In genomic region chr3:87743927-87744326, GRCm38 (mm10) we compare ENCODE assay signal across 36 mouse cellular contexts. TPM values are rescaled to one million over a fixed set of nuclear protein-coding genes. Genes with fewer than 3 reads are reported as not detected.
DNase-seq lines count a peak whose midpoint lies in the region; ATAC-seq and TF ChIP-seq lines count a peak whose summit lies in the region.
"Had no signal": no experiment of that assay in that cellular context is flagged by ENCODE, and none has a peak within 500 bp of the region (broad histone marks: within the 10 kb centered on the region; RNA-seq: fewer than 3 reads in every experiment).

No protein-coding gene starts in this region.

- H3K4me3 ChIP-seq in stomach, embryonic 14.5 days (ENCODE audit: low read depth, low read length) = no peak overlapping the region
- no peak overlapping the region for H3K4me3 ChIP-seq in stomach, postnatal 0 days (ENCODE audit: low read depth, low read length)
- H3K4me3 ChIP-seq: embryonic facial prominence, embryonic 13.5 days; forebrain, embryonic 10.5 days; forebrain, embryonic 15.5 days; kidney, embryonic 15.5 days; layer of hippocampus, adult 2 months; limb, embryonic 10.5 days; limb, embryonic 15.5 days; liver, embryonic 13.5 days; midbrain, embryonic 10.5 days; midbrain, embryonic 15.5 days had no signal

- WGBS in stomach, embryonic 14.5 days = 88% methylated on average over 4 of the region's 4 CpGs
- WGBS in stomach, postnatal 0 days = 79% methylated on average over 4 of the region's 4 CpGs

- H3K27ac ChIP-seq in stomach, embryonic 14.5 days (ENCODE audit: low read length) = peak overlapping the region; percentile 81; the same call in 1 of the 2 replicates
- no peak overlapping the region for H3K27ac ChIP-seq in stomach, postnatal 0 days (replicated peaks)
- H3K27ac ChIP-seq: embryonic facial prominence, embryonic 13.5 days; forebrain, embryonic 15.5 days; hindbrain, postnatal 0 days; layer of hippocampus, adult 2 months; limb, embryonic 15.5 days; liver, embryonic 13.5 days; macrophage; midbrain, embryonic 15.5 days had no signal

- intact Hi-C loops in left cerebral cortex, postnatal 14 days (cut with DNase I) = no loop called here
- intact Hi-C loops in gastrocnemius, postnatal 36 days (cut with DNase I) = no loop called here

- no peak overlapping the region for H3K9ac ChIP-seq in stomach, embryonic 14.5 days (replicated peaks; ENCODE audit: low read depth, low read length)
- H3K9ac ChIP-seq in stomach, postnatal 0 days (ENCODE audit: low read length) = no peak overlapping the region
- H3K9ac ChIP-seq: embryonic facial prominence, embryonic 13.5 days; forebrain, embryonic 15.5 days; kidney, embryonic 15.5 days; limb, embryonic 15.5 days; liver, embryonic 13.5 days; midbrain, embryonic 15.5 days had no signal

- no peaks in the 10 kb centered on the region; the same call in 1 of the 2 replicates for H3K36me3 ChIP-seq in stomach, embryonic 14.5 days (ENCODE audit: control insufficient read depth, insufficient read depth, low read length)
- 0 out of 2 replicates have a peak, but pooled peaks cover under 1% of the 10 kb centered on the region for H3K36me3 ChIP-seq in stomach, postnatal 0 days (ENCODE audit: control insufficient read depth, insufficient read depth, low read length)
- H3K36me3 ChIP-seq: liver, embryonic 13.5 days; midbrain, embryonic 15.5 days had no signal

- no peak overlapping the region for H3K4me2 ChIP-seq in stomach, embryonic 14.5 days (replicated peaks; ENCODE audit: low read depth, low read length)
- H3K4me2 ChIP-seq in stomach, postnatal 0 days (replicated peaks; ENCODE audit: low read depth) = no peak overlapping the region
- H3K4me2 ChIP-seq: embryonic facial prominence, embryonic 13.5 days; forebrain, embryonic 15.5 days; kidney, embryonic 15.5 days; limb, embryonic 15.5 days; liver, embryonic 13.5 days; midbrain, embryonic 15.5 days had no signal

- ATAC-seq in stomach, embryonic 14.5 days (ENCODE audit: insufficient number of reproducible peaks, insufficient read depth, low FRiP score, low read depth) = no peak
- ATAC-seq in stomach, postnatal 0 days (ENCODE audit: low FRiP score, low TSS enrichment) = no peak
- ATAC-seq in activated CD4-positive, CD25-positive, alpha-beta regulatory T cell, adult 4 months = peak; percentile 46
- ATAC-seq in megakaryocyte progenitor cell, adult 5-6 weeks (replicated peaks; ENCODE audit: poor library complexity) = 0 out of 2 replicates have a peak, but pooled peaks have one; percentile 18
- ATAC-seq: forebrain, embryonic 15.5 days; hindbrain, postnatal 0 days; intestine, postnatal 0 days; midbrain, embryonic 15.5 days; Patski had no signal

- TF ChIP-seq CTCF in stomach, postnatal 0 days (IDR thresholded peaks at IDR 0.05; ENCODE audit: low read depth) = no peak

- peaks cover 19% of the 10 kb centered on the region for H3K4me1 ChIP-seq in stomach, embryonic 14.5 days (ENCODE audit: control insufficient read depth, insufficient read depth, low read length)
- H3K4me1 ChIP-seq in stomach, postnatal 0 days (replicated peaks; ENCODE audit: control insufficient read depth, insufficient read depth) = peaks cover 5% of the 10 kb centered on the region; the same call in 1 of the 2 replicates
- H3K4me1 ChIP-seq: liver, embryonic 13.5 days had no signal

- no peaks in the 10 kb centered on the region for H3K27me3 ChIP-seq in stomach, embryonic 14.5 days (ENCODE audit: control insufficient read depth, insufficient read depth, low read length)
- no peaks in the 10 kb centered on the region for H3K27me3 ChIP-seq in stomach, postnatal 0 days (ENCODE audit: control insufficient read depth, insufficient read depth, low read length)
- H3K27me3 ChIP-seq: embryonic facial prominence, embryonic 13.5 days; forebrain, embryonic 15.5 days; kidney, embryonic 15.5 days; limb, embryonic 15.5 days; liver, embryonic 13.5 days; midbrain, embryonic 15.5 days; Patski had no signal

- H3K9me3 ChIP-seq in stomach, embryonic 14.5 days (ENCODE audit: control insufficient read depth, low read depth, low read length) = no peaks in the 10 kb centered on the region
- H3K9me3 ChIP-seq in stomach, postnatal 0 days (ENCODE audit: control insufficient read depth, low read length) = no peaks in the 10 kb centered on the region
- H3K9me3 ChIP-seq: embryonic facial prominence, embryonic 13.5 days; forebrain, embryonic 10.5 days; forebrain, embryonic 15.5 days; kidney, embryonic 15.5 days; limb, embryonic 10.5 days; limb, embryonic 15.5 days; liver, embryonic 13.5 days; midbrain, embryonic 10.5 days; midbrain, embryonic 15.5 days had no signal

- TF ChIP-seq EP300 in stomach, postnatal 0 days (optimal IDR thresholded peaks at IDR 0.05) = no peak

- DNase-seq in stomach, postnatal 0 days (ENCODE audit: low spot score) = no peak
- DNase-seq in left cerebral cortex, postnatal 14 days (ENCODE audit: low spot score in 2 of 2) = no peak
- no peak for DNase-seq in gastrocnemius, postnatal 36 days
- no peak for DNase-seq in lung, adult 18-20 months
- DNase-seq: adrenal gland, adult 2 months; adrenal gland, postnatal 36 days; cerebellum, adult 18-20 months; cerebellum, postnatal 10 days; gastrocnemius, postnatal 25 days; heart, postnatal 14 days; kidney, postnatal 25 days; liver, embryonic 13.5 days; lung, adult 2 months; lung, postnatal 10 days; right cerebral cortex, postnatal 4 days; thymus, postnatal 25 days had no signal

RNA-seq across cellular contexts. Expression of gene Lrrc71, which starts 4.5 kb away (rescaled TPM):
- 0.69 and 1.2 TPM in 2 replicates for polyA plus RNA-seq in stomach, embryonic 14.5 days (2014; fragmentation: Nextera tagmentation; extraction: Ambion mirVana)
- polyA plus RNA-seq in stomach, postnatal 0 days (2015; fragmentation: Nextera tagmentation; extraction: Ambion mirVana) = 0.29 and 0.38 TPM in 2 replicates
- polyA plus RNA-seq in activated CD4-positive, CD25-positive, alpha-beta regulatory T cell, adult 4 months (2017; shearing (Covaris generic)) = under 1 TPM; 0.41 to 0.50 TPM
- not detected in 2 replicates for total RNA-seq in megakaryocyte progenitor cell, adult 5-6 weeks (2015)
- total RNA-seq in megakaryocyte progenitor cell, adult 5-6 weeks (2017) = 0.03 TPM in 1 of 2 replicates, not detected in the other
- under 1 TPM; 0.21 to 0.55 TPM for total RNA-seq in left cerebral cortex, postnatal 14 days (2021)
- under 1 TPM; 0.20 to 0.49 TPM for total RNA-seq in gastrocnemius, postnatal 36 days (2021)
- total RNA-seq: gastrocnemius, adult 18-20 months had no signal

RNA-seq across cellular contexts. Expression of gene Ntrk1, which starts 51.0 kb away (rescaled TPM):
- polyA plus RNA-seq in stomach, embryonic 14.5 days (2014; fragmentation: Nextera tagmentation; extraction: Ambion mirVana) = 0.88 and 0.97 TPM in 2 replicates
- 0.39 and 0.41 TPM in 2 replicates for polyA plus RNA-seq in stomach, postnatal 0 days (2015; fragmentation: Nextera tagmentation; extraction: Ambion mirVana)
- not detected for polyA plus RNA-seq in activated CD4-positive, CD25-positive, alpha-beta regulatory T cell, adult 4 months (2017; shearing (Covaris generic))
- total RNA-seq in megakaryocyte progenitor cell, adult 5-6 weeks (2015) = not detected in 2 replicates
- total RNA-seq in megakaryocyte progenitor cell, adult 5-6 weeks (2017) = not detected in 2 replicates
- under 1 TPM in 1 of 2 experiments, not detected in 1; 0.61 TPM for total RNA-seq in left cerebral cortex, postnatal 14 days (2021)
- not detected for total RNA-seq in gastrocnemius, postnatal 36 days (2021)
- total RNA-seq: common myeloid progenitor, adult 5-6 weeks; gastrocnemius, adult 18-20 months; MEL; neutrophil, adult 5-6 weeks had no signal
- polyA plus RNA-seq: macrophage, Patski had no signal

RNA-seq across cellular contexts. Expression of gene Insrr, which starts 52.8 kb away (rescaled TPM):
- 0.20 and 0.55 TPM in 2 replicates for polyA plus RNA-seq in stomach, embryonic 14.5 days (2014; fragmentation: Nextera tagmentation; extraction: Ambion mirVana)
- 0.18 and 0.19 TPM in 2 replicates for polyA plus RNA-seq in stomach, postnatal 0 days (2015; fragmentation: Nextera tagmentation; extraction: Ambion mirVana)
- polyA plus RNA-seq in activated CD4-positive, CD25-positive, alpha-beta regulatory T cell, adult 4 months (2017; shearing (Covaris generic)) = under 1 TPM; 0.28 to 0.61 TPM
- 0.05 TPM in 1 of 2 replicates, not detected in the other for total RNA-seq in megakaryocyte progenitor cell, adult 5-6 weeks (2015)
- not detected in 2 replicates for total RNA-seq in megakaryocyte progenitor cell, adult 5-6 weeks (2017)
- under 1 TPM; 0.57 to 0.66 TPM for total RNA-seq in left cerebral cortex, postnatal 14 days (2021)
- not detected for total RNA-seq in gastrocnemius, postnatal 36 days (2021)
- total RNA-seq: common myeloid progenitor, adult 5-6 weeks; gastrocnemius, adult 18-20 months; neutrophil, adult 5-6 weeks had no signal
- polyA plus RNA-seq: macrophage had no signal

Comparison
In these comparisons a context has a peak if more than half of its experiments do, and no peak if none do; other contexts are left out.
1. ATAC-seq: peak in activated CD4-positive, CD25-positive, alpha-beta regulatory T cell, adult 4 months (single experiment) and megakaryocyte progenitor cell, adult 5-6 weeks (single experiment); none in stomach, embryonic 14.5 days (single experiment) and stomach, postnatal 0 days (single experiment).